Mouse (Mus musculus) liver, adult 2 months (tissue): Measurements from ENCODE around the gene Gga2.

ENCODE experiments used
- CTCF ChIP-seq: fragments of 200-500 bp; IDR thresholded peaks from 2 replicates; pipeline ENCODE4 v1.5.1; 2011; ENCODE audit warnings: low read depth, low read length, control low read depth
- POLR2A ChIP-seq: fragments of 200-500 bp; IDR thresholded peaks from 2 replicates; pipeline ENCODE4 v1.6.1; 2011; ENCODE audit warnings: low read length, control low read depth; ENCODE audit not compliant: insufficient read depth; ENCODE audit errors: extremely low read depth

DNA sequence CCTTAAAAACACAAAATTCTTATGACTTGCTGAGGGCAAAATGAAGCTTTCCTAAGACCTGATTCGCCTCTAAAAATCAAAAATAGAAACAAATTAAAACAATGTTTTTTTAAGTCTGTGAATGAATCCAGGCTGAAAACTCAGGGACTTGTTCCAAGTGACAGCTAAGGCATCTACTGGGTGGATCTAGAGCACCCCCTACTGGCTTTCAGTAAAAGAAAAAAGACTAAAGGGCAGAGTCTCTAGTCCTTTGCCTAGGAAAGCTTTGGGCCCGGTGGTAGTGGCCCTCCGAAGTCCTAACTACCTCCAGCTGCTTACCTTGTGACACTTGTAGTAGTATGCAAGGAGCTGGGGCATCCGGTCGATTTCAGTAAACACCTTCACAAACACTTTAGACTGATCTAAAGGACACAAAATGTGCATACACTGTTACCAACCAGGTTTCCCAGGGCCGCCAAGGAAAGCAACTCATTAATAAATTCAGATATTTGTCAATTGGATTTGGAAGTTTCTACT lies 57.1 kb downstream of the Gga2 start:
- TF ChIP-seq CTCF (0 out of 2 replicates have a peak, but pooled peaks have one; percentile 15), POLR2A (no peak)
